Mouse (Mus musculus): ENCODE measurements around the gene Aadacl3. TPM values are rescaled to one million over a fixed set of nuclear protein-coding genes. Genes with fewer than 3 reads are reported as not detected.

Gene Aadacl3
- polyA plus RNA-seq (2012; rRNA removed) = not detected in 2 replicates

- no peak for TF ChIP-seq CTCF (IDR thresholded peaks at IDR 0.05; ENCODE audit: borderline replicate concordance, extremely low read depth, insufficient read depth, insufficient read length)
- TF ChIP-seq POLR2A (IDR thresholded peaks at IDR 0.05; ENCODE audit: borderline replicate concordance, extremely low read depth, insufficient read depth, insufficient read length, poor library complexity, severe bottlenecking) = no peak
- DNase-seq (ENCODE audit: low read depth) = no peak
Measured at GRCm38 (mm10) chr4:144463656-144464055, at the start of gene Aadacl3. Gene Aadacl3 (minus strand): TSS chr4:144463756.

- no peak for DNase-seq (ENCODE audit: low read depth)
- TF ChIP-seq POLR2A (IDR thresholded peaks at IDR 0.05; ENCODE audit: borderline replicate concordance, extremely low read depth, insufficient read depth, insufficient read length, poor library complexity, severe bottlenecking) = no peak
- no peak for TF ChIP-seq CTCF (IDR thresholded peaks at IDR 0.05; ENCODE audit: borderline replicate concordance, extremely low read depth, insufficient read depth, insufficient read length)
Measured at GRCm38 (mm10) chr4:144506518-144506917, 43.0 kb upstream of the Aadacl3 start.

- no peak for DNase-seq (ENCODE audit: low read depth)
- TF ChIP-seq CTCF (IDR thresholded peaks at IDR 0.05; ENCODE audit: borderline replicate concordance, extremely low read depth, insufficient read depth, insufficient read length) (no peak), POLR2A (IDR thresholded peaks at IDR 0.05; ENCODE audit: borderline replicate concordance, extremely low read depth, insufficient read depth, insufficient read length, poor library complexity, severe bottlenecking) (no peak)
Measured at GRCm38 (mm10) chr4:144493331-144493730, 29.8 kb upstream of the Aadacl3 start.

- DNase-seq (ENCODE audit: low read depth) = no peak
- no peak for TF ChIP-seq POLR2A (IDR thresholded peaks at IDR 0.05; ENCODE audit: borderline replicate concordance, extremely low read depth, insufficient read depth, insufficient read length, poor library complexity, severe bottlenecking)
- TF ChIP-seq CTCF (IDR thresholded peaks at IDR 0.05; ENCODE audit: borderline replicate concordance, extremely low read depth, insufficient read depth, insufficient read length) = no peak
Measured at GRCm38 (mm10) chr4:144468091-144468490, 4.5 kb upstream of the Aadacl3 start.

GRCm38 (mm10) chr4:144465206-144465605 lies 1.6 kb upstream of the Aadacl3 start:
- no peak for DNase-seq (ENCODE audit: low read depth)
- TF ChIP-seq CTCF (IDR thresholded peaks at IDR 0.05; ENCODE audit: borderline replicate concordance, extremely low read depth, insufficient read depth, insufficient read length) (no peak), POLR2A (IDR thresholded peaks at IDR 0.05; ENCODE audit: borderline replicate concordance, extremely low read depth, insufficient read depth, insufficient read length, poor library complexity, severe bottlenecking) (no peak)

GRCm38 (mm10) chr4:144453217-144453616 lies 10.3 kb downstream of the Aadacl3 start, which contains the start of gene Gm9944:
Gene Gm9944 (minus strand): TSS chr4:144453317.
- DNase-seq (ENCODE audit: low read depth) = no peak
- no peak for TF ChIP-seq CTCF (IDR thresholded peaks at IDR 0.05; ENCODE audit: borderline replicate concordance, extremely low read depth, insufficient read depth, insufficient read length)
- no peak for TF ChIP-seq POLR2A (IDR thresholded peaks at IDR 0.05; ENCODE audit: borderline replicate concordance, extremely low read depth, insufficient read depth, insufficient read length, poor library complexity, severe bottlenecking)

GRCm38 (mm10) chr4:144448546-144448945 lies 15.0 kb downstream of the Aadacl3 start:
- no peak for DNase-seq (ENCODE audit: low read depth)
- TF ChIP-seq POLR2A (IDR thresholded peaks at IDR 0.05; ENCODE audit: borderline replicate concordance, extremely low read depth, insufficient read depth, insufficient read length, poor library complexity, severe bottlenecking) = no peak
- TF ChIP-seq CTCF (IDR thresholded peaks at IDR 0.05; ENCODE audit: borderline replicate concordance, extremely low read depth, insufficient read depth, insufficient read length) = no peak

- TF ChIP-seq CTCF (IDR thresholded peaks at IDR 0.05; ENCODE audit: borderline replicate concordance, extremely low read depth, insufficient read depth, insufficient read length) = no peak
- no peak for TF ChIP-seq POLR2A (IDR thresholded peaks at IDR 0.05; ENCODE audit: borderline replicate concordance, extremely low read depth, insufficient read depth, insufficient read length, poor library complexity, severe bottlenecking)
- DNase-seq (ENCODE audit: low read depth) = no peak
Measured at GRCm38 (mm10) chr4:144441582-144441981, 22.0 kb downstream of the Aadacl3 start.

GRCm38 (mm10) chr4:144441095-144441494 lies 22.5 kb downstream of the Aadacl3 start:
- no peak for TF ChIP-seq CTCF (IDR thresholded peaks at IDR 0.05; ENCODE audit: borderline replicate concordance, extremely low read depth, insufficient read depth, insufficient read length)
- TF ChIP-seq POLR2A (IDR thresholded peaks at IDR 0.05; ENCODE audit: borderline replicate concordance, extremely low read depth, insufficient read depth, insufficient read length, poor library complexity, severe bottlenecking) = no peak
- DNase-seq (ENCODE audit: low read depth) = no peak

GRCm38 (mm10) chr4:144438672-144439071 lies 24.9 kb downstream of the Aadacl3 start, which contains the start of gene 1700012P22Rik:
Gene 1700012P22Rik (minus strand): TSS chr4:144438772.
- DNase-seq (ENCODE audit: low read depth) = no peak
- TF ChIP-seq CTCF (IDR thresholded peaks at IDR 0.05; ENCODE audit: borderline replicate concordance, extremely low read depth, insufficient read depth, insufficient read length) = no peak
- TF ChIP-seq POLR2A (IDR thresholded peaks at IDR 0.05; ENCODE audit: borderline replicate concordance, extremely low read depth, insufficient read depth, insufficient read length, poor library complexity, severe bottlenecking) = no peak

- TF ChIP-seq CTCF (IDR thresholded peaks at IDR 0.05; ENCODE audit: borderline replicate concordance, extremely low read depth, insufficient read depth, insufficient read length) (no peak), POLR2A (IDR thresholded peaks at IDR 0.05; ENCODE audit: borderline replicate concordance, extremely low read depth, insufficient read depth, insufficient read length, poor library complexity, severe bottlenecking) (no peak)
- DNase-seq (ENCODE audit: low read depth) = no peak
Measured at GRCm38 (mm10) chr4:144433216-144433615, 30.3 kb downstream of the Aadacl3 start.

- TF ChIP-seq POLR2A (IDR thresholded peaks at IDR 0.05; ENCODE audit: borderline replicate concordance, extremely low read depth, insufficient read depth, insufficient read length, poor library complexity, severe bottlenecking) (no peak), CTCF (IDR thresholded peaks at IDR 0.05; ENCODE audit: borderline replicate concordance, extremely low read depth, insufficient read depth, insufficient read length) (no peak)
- DNase-seq (ENCODE audit: low read depth) = no peak
Measured at GRCm38 (mm10) chr4:144430723-144431122, 32.8 kb downstream of the Aadacl3 start.
